In genomic region chr13:48950600-48951241, GRCm38 (mm10) we compare ENCODE assay signal across 25 mouse cellular contexts. TPM values are rescaled to one million over a fixed set of nuclear protein-coding genes. Genes with fewer than 3 reads are reported as not detected.
DNase-seq lines count a peak whose midpoint lies in the region; ATAC-seq and TF ChIP-seq lines count a peak whose summit lies in the region.
"Had no signal": no experiment of that assay in that cellular context is flagged by ENCODE, and none has a peak within 500 bp of the region (broad histone marks: within the 10 kb centered on the region; RNA-seq: fewer than 3 reads in every experiment).

No protein-coding gene starts in this region.

- no peak overlapping the region for H3K27ac ChIP-seq in kidney, postnatal 0 days
- H3K27ac ChIP-seq in limb, embryonic 12.5 days = peak overlapping the region; percentile 0; the same call in 1 of the 2 replicates
- H3K27ac ChIP-seq: embryonic facial prominence, embryonic 10.5 days; forebrain, embryonic 12.5 days; left cerebral cortex, adult 2 months; liver, embryonic 13.5 days; lung, embryonic 15.5 days; midbrain, embryonic 10.5 days had no signal

- H3K4me2 ChIP-seq in kidney, postnatal 0 days (ENCODE audit: low read length) = no peak overlapping the region
- no peak overlapping the region for H3K4me2 ChIP-seq in limb, embryonic 12.5 days
- H3K4me2 ChIP-seq: forebrain, embryonic 12.5 days; liver, embryonic 13.5 days; lung, embryonic 15.5 days had no signal

- TF ChIP-seq CTCF in kidney, postnatal 0 days (IDR thresholded peaks at IDR 0.05; ENCODE audit: low read depth) = no peak

- no peak overlapping the region for H3K4me3 ChIP-seq in kidney, postnatal 0 days (replicated peaks; ENCODE audit: low read depth, low read length)
- H3K4me3 ChIP-seq in limb, embryonic 12.5 days (replicated peaks) = no peak overlapping the region
- H3K4me3 ChIP-seq: embryonic facial prominence, embryonic 10.5 days; forebrain, embryonic 12.5 days; left cerebral cortex, adult 2 months; liver, embryonic 13.5 days; lung, embryonic 15.5 days; midbrain, embryonic 10.5 days had no signal

- no peak for ATAC-seq in kidney, postnatal 0 days (replicated peaks; ENCODE audit: low FRiP score, low read depth)
- no peak for ATAC-seq in limb, embryonic 12.5 days (ENCODE audit: insufficient number of reproducible peaks, insufficient read depth, low FRiP score, low TSS enrichment, low read depth)
- ATAC-seq: CD4-positive, CD25-positive, alpha-beta regulatory T cell, adult 4 months had no signal

- 0 out of 2 replicates have a peak, but pooled peaks cover 3% of the 10 kb centered on the region for H3K4me1 ChIP-seq in kidney, postnatal 0 days (replicated peaks; ENCODE audit: insufficient read depth, low read length)
- H3K4me1 ChIP-seq in limb, embryonic 12.5 days (replicated peaks) = peaks cover 17% of the 10 kb centered on the region
- H3K4me1 ChIP-seq: lung, embryonic 15.5 days had no signal

- H3K9ac ChIP-seq in kidney, postnatal 0 days (ENCODE audit: low read depth, low read length) = no peak overlapping the region
- H3K9ac ChIP-seq in limb, embryonic 12.5 days (replicated peaks) = no peak overlapping the region
- H3K9ac ChIP-seq: forebrain, embryonic 12.5 days; liver, embryonic 13.5 days; lung, embryonic 15.5 days had no signal

- no peaks in the 10 kb centered on the region for H3K27me3 ChIP-seq in kidney, postnatal 0 days (ENCODE audit: insufficient read depth, low read length)
- H3K27me3 ChIP-seq in limb, embryonic 12.5 days = no peaks in the 10 kb centered on the region
- H3K27me3 ChIP-seq: forebrain, embryonic 12.5 days; liver, embryonic 13.5 days; lung, embryonic 15.5 days had no signal

- DNase-seq in embryo, embryonic 10 days (ENCODE audit: low spot score) = peak; percentile 28
- no peak for DNase-seq in embryo, embryonic 9.5 days (ENCODE audit: extremely low spot score)
- peak; percentile 34 for DNase-seq in kidney, postnatal 0 days (ENCODE audit: low spot score)
- no peak for DNase-seq in kidney, postnatal 10 days
- peak; percentile 35 for DNase-seq in ZHBTc4 (ENCODE audit: low read depth, low spot score)
- no peak for DNase-seq in ovary, postnatal 10 days (ENCODE audit: low spot score)
- DNase-seq in ovary, postnatal 36 days (ENCODE audit: low spot score) = no peak
- DNase-seq: adrenal gland, postnatal 10 days; cerebellum, postnatal 10 days; gastrocnemius, postnatal 25 days; heart, postnatal 10 days; kidney, postnatal 14 days; layer of hippocampus, adult 9-11 months; left cerebral cortex, postnatal 4 days; liver, embryonic 13.5 days; lung, postnatal 4 days; right cerebral cortex, adult 18-20 months; thymus, postnatal 4 days had no signal

- WGBS in kidney, postnatal 0 days = 36% methylated on average over 5 of the region's 5 CpGs
- 29% methylated on average over 5 of the region's 5 CpGs for WGBS in limb, embryonic 12.5 days

- no peaks in the 10 kb centered on the region for H3K9me3 ChIP-seq in kidney, postnatal 0 days (replicated peaks; ENCODE audit: low read length)
- H3K9me3 ChIP-seq in limb, embryonic 12.5 days = no peaks in the 10 kb centered on the region
- H3K9me3 ChIP-seq: embryonic facial prominence, embryonic 10.5 days; forebrain, embryonic 12.5 days; liver, embryonic 13.5 days; lung, embryonic 15.5 days; midbrain, embryonic 10.5 days had no signal

- H3K36me3 ChIP-seq in kidney, postnatal 0 days (ENCODE audit: insufficient read depth, low read length) = peaks cover 15% of the 10 kb centered on the region; the same call in 1 of the 2 replicates
- peaks cover 33% of the 10 kb centered on the region for H3K36me3 ChIP-seq in limb, embryonic 12.5 days

RNA-seq across cellular contexts. Expression of gene Fam120a, which starts 17.1 kb away (rescaled TPM):
- polyA plus RNA-seq in kidney, postnatal 0 days (2015; fragmentation: Nextera tagmentation; extraction: Ambion mirVana) = 26.6 and 28.6 TPM in 2 replicates
- polyA plus RNA-seq in limb, embryonic 12.5 days (2016; fragmentation: Nextera tagmentation; extraction: Ambion mirVana) = 16.4 and 17.3 TPM in 2 replicates

Comparison
In these comparisons a context has a peak if more than half of its experiments do, and no peak if none do; other contexts are left out.
1. DNase-seq: peak in embryo, embryonic 10 days (single experiment), kidney, postnatal 0 days (single experiment) and ZHBTc4 (single experiment); none in embryo, embryonic 9.5 days (single experiment), kidney, postnatal 10 days (single experiment), ovary, postnatal 10 days (single experiment) and ovary, postnatal 36 days (single experiment).